Mouse (Mus musculus) embryonic facial prominence, embryonic 11.5 days (tissue): ENCODE measurements around the gene Usp29. TPM values are rescaled to one million over a fixed set of nuclear protein-coding genes. Genes with fewer than 3 reads are reported as not detected.
A peak's percentile ranks its signal among the peaks of the same experiment; 100 is the strongest.

Experiments used
- ATAC-seq: fragments of 200-750 bp; cut with Nextera tagmentation; replicated peaks from 2 replicates; pipeline ENCODE4 v1.8.0; 2017; ENCODE audit warnings: low read depth; ENCODE audit not compliant: insufficient number of reproducible peaks, low FRiP score, low TSS enrichment
- DNase-seq: peaks from one replicate; pipeline ENCODE4 v3.0.0-alpha.2; 2015; ENCODE audit warnings: low spot score
- H3K27ac ChIP-seq: fragments of 300-500 bp; sonication (generic); replicated peaks from 2 replicates; pipeline ENCODE4 v1.5.1; 2014; ENCODE audit warnings: mild to moderate bottlenecking, low read depth, low read length, control low read depth
- H3K27me3 ChIP-seq: fragments of 300-500 bp; sonication (generic); 2 replicates; pipeline ENCODE4 v1.6.1; 2014; ENCODE audit warnings: mild to moderate bottlenecking, low read length, moderate library complexity, mixed read lengths; ENCODE audit not compliant: control insufficient read depth, insufficient read depth
- H3K36me3 ChIP-seq: fragments of 300-500 bp; sonication (generic); replicated peaks from 2 replicates; pipeline ENCODE4 v1.6.1; 2014; ENCODE audit warnings: low read depth, mild to moderate bottlenecking, low read length, moderate library complexity, mixed read lengths; ENCODE audit not compliant: control insufficient read depth, insufficient read depth
- H3K4me1 ChIP-seq: fragments of 300-500 bp; sonication (generic); 2 replicates; pipeline ENCODE4 v1.6.1; 2014; ENCODE audit warnings: low read length, mixed read lengths; ENCODE audit not compliant: control insufficient read depth, insufficient read depth
- H3K4me2 ChIP-seq: fragments of 300-500 bp; sonication (generic); 2 replicates; pipeline ENCODE4 v1.6.1; 2014; ENCODE audit warnings: low read depth, mild to moderate bottlenecking, control low read depth, low read length, moderate library complexity
- H3K4me3 ChIP-seq: fragments of 300-500 bp; sonication (generic); 2 replicates; pipeline ENCODE4 v1.5.1; 2014; ENCODE audit warnings: low read depth, low read length, control low read depth
- H3K9ac ChIP-seq: fragments of 300-500 bp; sonication (generic); replicated peaks from 2 replicates; pipeline ENCODE4 v1.6.1; 2014; ENCODE audit warnings: mild to moderate bottlenecking, control low read depth, low read length
- H3K9me3 ChIP-seq: fragments of 300-500 bp; sonication (generic); replicated peaks from 2 replicates; pipeline ENCODE4 v1.6.1; 2016; ENCODE audit warnings: mild to moderate bottlenecking, low read length, inconsistent platforms, mixed read lengths; ENCODE audit not compliant: control insufficient read depth
- WGBS: fragments of 180-500 bp; shearing (Covaris S2); extraction: QIAGEN DNeasy Blood & Tissue Kit; methylation state at CpG from one replicate; pipeline ENCODE4 v1.1.7; 2014; 5-methylcytosine and 5-hydroxymethylcytosine counted together
- polyA plus RNA-seq: library from polyadenylated mRNA; unstranded; fragments of >200 nt; fragmentation: Nextera tagmentation; extraction: Ambion mirVana; gene quantifications from 2 replicates; pipeline ENCODE4 v1.2.1, GENCODE M21; 2014

Usp29 gene
- polyA plus RNA-seq, 1 experiment from 2014 or later, result 15.2 TPM

DNA sequence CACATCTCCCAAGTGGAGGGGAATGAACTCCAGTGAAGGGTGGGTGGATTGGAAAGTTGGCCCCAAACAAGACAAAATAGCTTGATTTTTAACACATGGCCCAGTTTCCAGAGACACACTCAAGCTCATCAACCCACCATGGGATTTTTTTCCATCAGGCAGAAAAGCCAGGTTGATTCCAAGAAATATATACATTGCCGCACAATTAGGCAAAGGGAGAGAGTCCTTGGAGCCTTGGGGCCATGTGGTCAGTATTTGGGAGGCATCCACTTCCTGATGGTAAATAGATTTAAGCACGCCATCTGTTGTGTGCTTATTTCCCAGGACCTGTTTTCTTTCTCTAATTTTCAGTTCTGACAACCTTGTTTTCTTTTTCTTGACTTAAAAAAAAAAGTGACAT lies 57.7 kb downstream of the Usp29 start:
- no peak overlapping the region for H3K4me2 ChIP-seq
- ATAC-seq, result no peak
- no peaks in the 10 kb centered on the region for H3K27me3 ChIP-seq
- H3K9ac ChIP-seq, result no peak overlapping the region
- H3K27ac ChIP-seq, result no peak overlapping the region
- H3K4me1 ChIP-seq, result 0 out of 2 replicates have a peak, but pooled peaks cover 3% of the 10 kb centered on the region
- H3K36me3 ChIP-seq, result no peaks in the 10 kb centered on the region
- no peak overlapping the region for H3K4me3 ChIP-seq
- 59% methylated on average over 2 of the region's 2 CpGs for WGBS
- H3K9me3 ChIP-seq, result no peaks in the 10 kb centered on the region
- peak; percentile 57 for DNase-seq

DNA sequence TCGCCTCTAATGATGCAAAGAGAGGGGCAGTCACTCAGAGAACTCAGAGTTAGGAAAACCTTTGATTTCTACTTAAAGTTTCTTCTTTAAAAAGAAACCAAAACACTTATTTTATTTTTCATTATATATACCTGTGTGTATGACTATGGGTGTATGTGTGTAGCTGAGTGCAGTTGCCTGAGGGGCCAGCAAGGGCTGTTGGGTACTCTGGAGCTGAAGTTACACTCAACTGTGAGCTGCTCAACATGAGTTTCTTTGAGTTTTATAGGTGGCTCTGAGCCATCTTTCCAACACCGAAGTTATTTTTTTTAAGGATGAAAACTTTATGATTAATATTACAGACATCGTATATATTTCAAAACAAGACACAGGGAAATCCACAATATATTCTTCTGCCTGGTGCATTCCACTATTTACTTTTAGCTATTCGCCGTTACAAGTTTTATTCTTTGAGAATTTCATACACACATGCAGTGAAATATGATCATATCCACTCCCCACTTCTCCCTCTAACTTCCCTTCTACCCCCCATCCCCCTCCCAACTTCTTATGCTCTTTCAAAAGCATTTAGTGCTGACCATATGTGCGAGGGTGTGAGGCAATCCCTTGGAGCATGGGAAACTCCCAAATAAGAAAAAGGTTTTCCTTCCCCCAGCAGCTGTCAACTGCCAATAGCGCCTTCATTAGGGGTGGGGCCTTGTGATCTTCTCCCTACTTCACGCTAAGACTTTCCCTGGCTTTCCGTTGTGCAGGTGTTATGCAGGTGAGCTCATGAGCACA lies 61.1 kb downstream of the Usp29 start:
- Histone ChIP-seq H3K9me3 (no peaks in the 10 kb centered on the region), H3K4me2 (no peak overlapping the region), H3K9ac (no peak overlapping the region), H3K4me3 (no peak overlapping the region), H3K4me1 (no peaks in the 10 kb centered on the region), H3K27me3 (no peaks in the 10 kb centered on the region), H3K27ac (no peak overlapping the region), H3K36me3 (no peaks in the 10 kb centered on the region)
- ATAC-seq, result no peak
- 85% methylated on average over 9 of the region's 9 CpGs for WGBS
- DNase-seq, result peak; percentile 28

DNA sequence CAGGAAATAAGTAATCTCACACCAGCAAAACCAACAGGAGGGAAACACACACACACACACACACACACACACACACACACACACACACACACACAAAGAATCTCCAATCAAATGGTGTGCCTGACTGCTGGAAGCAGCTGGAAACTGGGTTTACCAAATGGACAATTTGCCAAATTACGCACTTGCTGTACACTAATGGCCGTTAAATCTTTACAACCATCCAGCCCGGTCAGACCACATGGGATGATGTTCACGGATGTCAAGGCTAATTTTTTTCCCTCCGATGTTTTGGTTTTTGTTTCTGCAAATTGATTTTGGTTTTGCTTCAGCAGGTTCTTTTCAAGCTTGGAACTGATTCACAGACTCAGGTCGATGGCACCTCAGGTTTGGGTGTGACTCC lies 62.9 kb downstream of the Usp29 start:
- Histone ChIP-seq H3K9ac (no peak overlapping the region), H3K27ac (no peak overlapping the region), H3K4me2 (no peak overlapping the region), H3K4me1 (no peaks in the 10 kb centered on the region), H3K27me3 (no peaks in the 10 kb centered on the region), H3K36me3 (no peaks in the 10 kb centered on the region), H3K4me3 (no peak overlapping the region), H3K9me3 (no peaks in the 10 kb centered on the region)
- 78% methylated on average over 6 of the region's 6 CpGs for WGBS
- no peak for ATAC-seq
- DNase-seq, result no peak

DNA sequence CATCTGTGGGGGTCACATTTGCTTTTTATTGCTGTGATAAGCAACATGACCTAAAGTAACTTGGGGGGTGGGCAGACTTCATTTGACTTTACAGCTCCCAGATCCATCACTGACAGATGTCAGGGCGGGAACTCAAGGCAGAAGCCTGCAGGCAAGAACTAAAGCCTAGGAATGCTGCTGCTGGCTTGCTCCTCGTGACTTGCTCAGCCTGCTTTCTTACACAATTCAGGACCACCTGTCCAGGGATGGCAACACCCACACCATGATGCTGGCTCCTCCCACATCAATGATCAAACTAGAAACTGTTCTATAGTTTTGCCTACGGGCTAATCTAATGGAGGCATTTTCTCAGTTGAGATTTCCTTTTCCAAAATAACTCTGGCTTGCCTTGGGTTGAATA lies 63.4 kb downstream of the Usp29 start:
- WGBS, result 70% methylated on average over 3 of the region's 3 CpGs
- Histone ChIP-seq H3K4me1 (no peaks in the 10 kb centered on the region), H3K4me3 (no peak overlapping the region), H3K36me3 (no peaks in the 10 kb centered on the region), H3K9ac (no peak overlapping the region), H3K27ac (no peak overlapping the region), H3K4me2 (no peak overlapping the region), H3K27me3 (no peaks in the 10 kb centered on the region), H3K9me3 (no peaks in the 10 kb centered on the region)
- DNase-seq (no peak), ATAC-seq (no peak)

DNA sequence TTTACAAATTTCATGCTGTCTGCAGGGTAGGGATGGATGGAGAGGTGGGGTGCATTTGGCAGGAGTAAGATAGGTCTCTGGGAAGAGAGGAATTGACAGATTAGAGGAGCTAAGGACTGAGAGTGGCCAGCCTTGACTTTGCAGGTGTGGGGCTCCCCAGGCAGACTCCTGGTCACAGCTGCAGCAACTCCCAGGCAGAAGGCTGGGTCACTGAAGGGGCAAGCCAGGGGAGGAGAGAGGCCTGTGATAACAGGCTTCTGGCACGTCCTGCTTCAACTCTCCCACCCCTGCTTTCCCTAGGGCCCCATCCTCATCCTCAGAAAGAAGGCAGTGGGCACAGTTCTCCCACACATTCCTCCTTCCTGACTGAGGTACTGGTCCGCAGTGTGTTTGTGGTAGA lies 67.0 kb downstream of the Usp29 start:
- no peak overlapping the region for H3K4me2 ChIP-seq
- no peak overlapping the region for H3K9ac ChIP-seq
- H3K4me1 ChIP-seq, result no peaks in the 10 kb centered on the region
- H3K9me3 ChIP-seq, result no peaks in the 10 kb centered on the region
- no peaks in the 10 kb centered on the region for H3K36me3 ChIP-seq
- no peak overlapping the region for H3K27ac ChIP-seq
- no peaks in the 10 kb centered on the region for H3K27me3 ChIP-seq
- DNase-seq (no peak), ATAC-seq (no peak)
- no peak overlapping the region for H3K4me3 ChIP-seq
- 68% methylated on average over 2 of the region's 2 CpGs for WGBS

DNA sequence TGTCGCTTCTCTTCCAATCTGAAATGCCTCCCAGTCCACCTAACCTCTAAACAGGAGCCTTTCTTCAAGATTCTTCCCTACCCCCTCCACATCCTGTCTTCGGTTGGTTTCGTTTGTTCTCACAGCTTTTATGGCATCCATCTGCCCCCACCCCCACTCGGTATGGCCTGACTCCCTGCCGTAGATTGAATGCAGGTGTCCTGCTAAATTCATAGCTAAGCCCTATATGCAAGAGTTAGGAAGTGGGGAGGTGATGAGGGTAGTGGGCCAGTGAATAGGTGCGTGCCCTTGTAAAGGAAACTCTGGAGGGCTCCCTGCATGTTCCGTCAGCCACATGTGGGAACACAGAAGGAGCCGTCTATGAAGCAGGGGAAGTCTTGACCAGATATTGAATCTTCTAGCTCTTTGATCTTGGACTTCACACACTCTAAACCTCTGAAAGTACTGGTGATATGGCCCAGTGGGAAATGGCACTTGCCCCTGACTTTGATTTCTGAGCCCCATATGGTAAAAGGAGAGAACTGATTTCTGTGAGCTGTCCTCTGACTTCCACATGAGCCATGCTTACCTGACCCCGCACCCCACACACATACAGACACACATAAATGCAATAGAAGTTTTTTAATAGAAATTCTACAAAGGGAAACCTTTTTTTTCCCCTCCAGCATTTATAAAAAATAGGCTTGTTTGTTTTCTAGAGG lies 68.9 kb downstream of the Usp29 start:
- no peaks in the 10 kb centered on the region for H3K4me1 ChIP-seq
- H3K9me3 ChIP-seq, result no peaks in the 10 kb centered on the region
- WGBS, result 30% methylated on average over 9 of the region's 9 CpGs
- no peaks in the 10 kb centered on the region for H3K36me3 ChIP-seq
- peak; percentile 77 for DNase-seq
- no peaks in the 10 kb centered on the region for H3K27me3 ChIP-seq
- H3K4me3 ChIP-seq, result no peak overlapping the region
- no peak overlapping the region for H3K9ac ChIP-seq
- no peak overlapping the region for H3K27ac ChIP-seq
- ATAC-seq, result peak; percentile 49; the same call in 1 of the 2 replicates
- no peak overlapping the region for H3K4me2 ChIP-seq

DNA sequence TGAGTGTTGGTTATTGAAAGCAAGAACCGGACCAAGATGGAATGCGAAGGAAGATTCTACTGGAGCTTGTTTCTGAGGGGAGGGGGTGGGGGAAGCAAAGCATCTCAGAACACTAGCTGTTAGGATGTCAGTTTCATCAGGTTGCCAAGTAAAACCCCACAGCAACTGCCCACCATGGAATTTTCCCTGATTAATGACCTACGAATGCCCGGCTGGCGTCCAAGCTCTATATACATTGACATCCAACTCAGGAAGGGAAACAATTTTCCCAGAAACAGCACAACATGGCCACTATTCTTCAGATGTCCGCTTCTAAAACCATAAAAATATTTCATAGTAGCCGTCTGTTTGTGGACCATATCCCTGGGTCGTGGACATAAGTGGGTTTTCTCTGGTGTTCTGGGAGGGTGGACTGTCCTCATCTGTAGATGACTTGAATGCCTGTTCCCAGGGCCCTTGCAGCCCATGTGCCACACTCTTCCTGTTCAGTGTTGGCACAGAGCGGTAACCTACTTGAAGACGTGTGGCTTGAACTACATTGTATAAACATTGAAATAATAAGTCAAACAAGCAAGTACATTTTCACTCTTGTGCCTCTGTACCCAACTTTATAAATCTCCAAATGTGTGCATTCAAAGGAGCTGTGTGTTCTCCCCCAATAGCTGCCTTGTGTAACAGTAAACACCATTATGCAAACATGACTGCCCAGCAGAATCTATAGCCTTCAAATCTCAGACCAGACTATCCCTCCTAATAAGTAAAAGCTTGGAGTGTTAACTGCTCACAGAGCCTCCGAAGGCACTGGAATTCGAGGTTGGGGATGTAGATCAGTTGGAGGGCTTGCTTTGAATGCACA lies 70.4 kb downstream of the Usp29 start:
- Histone ChIP-seq H3K4me1 (no peaks in the 10 kb centered on the region), H3K4me3 (no peak overlapping the region), H3K4me2 (no peak overlapping the region), H3K9ac (no peak overlapping the region), H3K27ac (no peak overlapping the region), H3K27me3 (no peaks in the 10 kb centered on the region), H3K9me3 (no peaks in the 10 kb centered on the region), H3K36me3 (no peaks in the 10 kb centered on the region)
- ATAC-seq (no peak), DNase-seq (no peak)
- WGBS, result 83% methylated on average over 12 of the region's 12 CpGs
